Mouse (Mus musculus) forebrain, embryonic 15.5 days (tissue): ENCODE data around the gene 1700016K19Rik. TPM values are rescaled to one million over a fixed set of nuclear protein-coding genes. Genes with fewer than 3 reads are reported as not detected.

ENCODE experiments used
- ATAC-seq: fragments of 200-750 bp; cut with Nextera tagmentation; replicated peaks from 2 replicates; pipeline ENCODE4 v1.8.0; 2017; ENCODE audit warnings: mild to moderate bottlenecking, moderate TSS enrichment, moderate library complexity
- H3K27ac ChIP-seq: fragments of 300-500 bp; sonication (generic); replicated peaks from 2 replicates; pipeline ENCODE4 v1.5.1; 2015; ENCODE audit warnings: mild to moderate bottlenecking, inconsistent platforms
- H3K27me3 ChIP-seq: fragments of 300-500 bp; sonication (generic); 2 replicates; pipeline ENCODE4 v1.6.1; 2015; ENCODE audit warnings: inconsistent platforms
- H3K36me3 ChIP-seq: fragments of 300-500 bp; sonication (generic); 2 replicates; pipeline ENCODE4 v1.6.1; 2015; ENCODE audit warnings: mild to moderate bottlenecking, inconsistent platforms
- H3K4me1 ChIP-seq: fragments of 300-500 bp; sonication (generic); 2 replicates; pipeline ENCODE4 v1.6.1; 2015; ENCODE audit warnings: inconsistent platforms
- H3K4me2 ChIP-seq: fragments of 300-500 bp; sonication (generic); replicated peaks from 2 replicates; pipeline ENCODE4 v1.6.1; 2015; ENCODE audit warnings: mild to moderate bottlenecking, inconsistent platforms
- H3K4me3 ChIP-seq: fragments of 300-500 bp; sonication (generic); 2 replicates; pipeline ENCODE4 v1.5.1; 2015; ENCODE audit warnings: mild to moderate bottlenecking, inconsistent platforms
- H3K9ac ChIP-seq: fragments of 300-500 bp; sonication (generic); replicated peaks from 2 replicates; pipeline ENCODE4 v1.6.1; 2015; ENCODE audit warnings: mild to moderate bottlenecking, inconsistent platforms
- H3K9me3 ChIP-seq: fragments of 300-500 bp; sonication (generic); 2 replicates; pipeline ENCODE4 v1.6.1; 2016; ENCODE audit warnings: inconsistent platforms
- WGBS: fragments of 180-500 bp; shearing (Covaris S2); methylation state at CpG from one replicate; pipeline ENCODE4 v1.1.7; 2015; ENCODE audit warnings: mixed read lengths; 5-methylcytosine and 5-hydroxymethylcytosine counted together
- polyA plus RNA-seq: library from polyadenylated mRNA; unstranded; fragments of >200 nt; fragmentation: Nextera tagmentation; extraction: Ambion mirVana; gene quantifications from 2 replicates; pipeline ENCODE4 v1.2.1, GENCODE M21; 2015

The 1700016K19Rik gene
- polyA plus RNA-seq, 1 experiment from 2014 or later = 4.1 TPM

- H3K4me3 ChIP-seq = no peak overlapping the region
- no peaks in the 10 kb centered on the region for H3K9me3 ChIP-seq
- peaks cover 5% of the 10 kb centered on the region; the same call in 1 of the 2 replicates for H3K36me3 ChIP-seq
- no peak for ATAC-seq
- H3K4me1 ChIP-seq = 0 out of 2 replicates have a peak, but pooled peaks cover 5% of the 10 kb centered on the region
- H3K9ac ChIP-seq = no peak overlapping the region
- H3K27me3 ChIP-seq = no peaks in the 10 kb centered on the region
- no peak overlapping the region for H3K27ac ChIP-seq
- no peak overlapping the region for H3K4me2 ChIP-seq
- WGBS = 89% methylated on average over 8 of the region's 8 CpGs
Measured at GRCm38 (mm10) chr11:76040106-76040505, 40.4 kb downstream of the 1700016K19Rik start.

GRCm38 (mm10) chr11:76040761-76041376 lies 41.2 kb downstream of the 1700016K19Rik start:
- H3K4me1 ChIP-seq = 0 out of 2 replicates have a peak, but pooled peaks cover 5% of the 10 kb centered on the region
- no peaks in the 10 kb centered on the region for H3K9me3 ChIP-seq
- H3K9ac ChIP-seq = no peak overlapping the region
- H3K27me3 ChIP-seq = no peaks in the 10 kb centered on the region
- ATAC-seq = no peak
- 62% methylated on average over 4 of the region's 4 CpGs for WGBS
- no peak overlapping the region for H3K4me3 ChIP-seq
- no peak overlapping the region for H3K27ac ChIP-seq
- no peak overlapping the region for H3K4me2 ChIP-seq
- peaks cover 12% of the 10 kb centered on the region; the same call in 1 of the 2 replicates for H3K36me3 ChIP-seq

GRCm38 (mm10) chr11:76042041-76042638 lies 42.4 kb downstream of the 1700016K19Rik start:
- Histone ChIP-seq H3K27ac (no peak overlapping the region), H3K4me1 (0 out of 2 replicates have a peak, but pooled peaks cover 5% of the 10 kb centered on the region), H3K4me2 (no peak overlapping the region), H3K4me3 (no peak overlapping the region), H3K9ac (no peak overlapping the region), H3K27me3 (no peaks in the 10 kb centered on the region), H3K36me3 (peaks cover 23% of the 10 kb centered on the region; the same call in 1 of the 2 replicates), H3K9me3 (no peaks in the 10 kb centered on the region)
- 69% methylated on average over 10 of the region's 10 CpGs for WGBS
- no peak for ATAC-seq

GRCm38 (mm10) chr11:76042882-76043281 lies 43.2 kb downstream of the 1700016K19Rik start:
- WGBS = 46% methylated on average over 5 of the region's 5 CpGs
- ATAC-seq = no peak
- H3K4me3 ChIP-seq = no peak overlapping the region

GRCm38 (mm10) chr11:76044468-76044867 lies 44.8 kb downstream of the 1700016K19Rik start:
- no peak overlapping the region for H3K27ac ChIP-seq
- peaks cover 27% of the 10 kb centered on the region; the same call in 1 of the 2 replicates for H3K36me3 ChIP-seq
- H3K9me3 ChIP-seq = no peaks in the 10 kb centered on the region
- ATAC-seq = no peak
- 0 out of 2 replicates have a peak, but pooled peaks cover 5% of the 10 kb centered on the region for H3K4me1 ChIP-seq
- H3K4me3 ChIP-seq = no peak overlapping the region
- H3K4me2 ChIP-seq = no peak overlapping the region
- no peaks in the 10 kb centered on the region for H3K27me3 ChIP-seq
- 81% methylated on average over 6 of the region's 6 CpGs for WGBS
- no peak overlapping the region for H3K9ac ChIP-seq

More at GRCm38 (mm10) chr11:76042882-76043281, 43.2 kb downstream of the 1700016K19Rik start:
- Histone ChIP-seq H3K9me3 (no peaks in the 10 kb centered on the region), H3K9ac (no peak overlapping the region), H3K27ac (no peak overlapping the region), H3K27me3 (no peaks in the 10 kb centered on the region), H3K36me3 (peaks cover 27% of the 10 kb centered on the region; the same call in 1 of the 2 replicates), H3K4me1 (0 out of 2 replicates have a peak, but pooled peaks cover 5% of the 10 kb centered on the region), H3K4me2 (no peak overlapping the region)

GRCm38 (mm10) chr11:76045367-76045766 lies 45.7 kb downstream of the 1700016K19Rik start:
- Histone ChIP-seq H3K9me3 (no peaks in the 10 kb centered on the region), H3K27ac (no peak overlapping the region), H3K36me3 (peaks cover 27% of the 10 kb centered on the region; the same call in 1 of the 2 replicates), H3K27me3 (no peaks in the 10 kb centered on the region), H3K4me1 (0 out of 2 replicates have a peak, but pooled peaks cover 5% of the 10 kb centered on the region), H3K9ac (no peak overlapping the region), H3K4me3 (no peak overlapping the region), H3K4me2 (no peak overlapping the region)
- 83% methylated on average over 6 of the region's 6 CpGs for WGBS
- ATAC-seq = no peak

GRCm38 (mm10) chr11:76050509-76050908 lies 50.8 kb downstream of the 1700016K19Rik start:
- Histone ChIP-seq H3K4me1 (no peaks in the 10 kb centered on the region), H3K27me3 (no peaks in the 10 kb centered on the region), H3K9me3 (no peaks in the 10 kb centered on the region), H3K9ac (no peak overlapping the region), H3K36me3 (peaks cover 18% of the 10 kb centered on the region; the same call in 1 of the 2 replicates), H3K27ac (no peak overlapping the region), H3K4me3 (no peak overlapping the region), H3K4me2 (no peak overlapping the region)
- ATAC-seq = no peak
- WGBS = 32% methylated on average over 3 of the region's 3 CpGs

GRCm38 (mm10) chr11:76050967-76051512 lies 51.3 kb downstream of the 1700016K19Rik start:
- no peaks in the 10 kb centered on the region for H3K27me3 ChIP-seq
- H3K4me2 ChIP-seq = no peak overlapping the region
- H3K36me3 ChIP-seq = peaks cover 13% of the 10 kb centered on the region; the same call in 1 of the 2 replicates
- no peak overlapping the region for H3K4me3 ChIP-seq
- no peaks in the 10 kb centered on the region for H3K4me1 ChIP-seq
- no peak overlapping the region for H3K9ac ChIP-seq
- no peak for ATAC-seq
- no peak overlapping the region for H3K27ac ChIP-seq
- 32% methylated on average over 5 of the region's 5 CpGs for WGBS
- no peaks in the 10 kb centered on the region for H3K9me3 ChIP-seq

GRCm38 (mm10) chr11:76052496-76052895 lies 52.8 kb downstream of the 1700016K19Rik start:
- Histone ChIP-seq H3K27me3 (no peaks in the 10 kb centered on the region), H3K36me3 (0 out of 2 replicates have a peak, but pooled peaks cover under 1% of the 10 kb centered on the region), H3K4me3 (no peak overlapping the region), H3K27ac (no peak overlapping the region), H3K9me3 (no peaks in the 10 kb centered on the region), H3K4me2 (no peak overlapping the region), H3K9ac (no peak overlapping the region), H3K4me1 (no peaks in the 10 kb centered on the region)
- ATAC-seq = no peak
- 92% methylated on average over 5 of the region's 5 CpGs for WGBS

Other genes with a start within 250 kb of the 1700016K19Rik start
- gene Doc2b, start 203.9 kb upstream of the 1700016K19Rik start, polyA plus RNA-seq = 2.0 and 2.1 TPM in 2 replicates
- 1.1 and 1.5 TPM in 2 replicates for gene Rph3al, start 61.5 kb upstream of the 1700016K19Rik start, polyA plus RNA-seq
- 5.9 and 6.1 TPM in 2 replicates for gene Rflnb, start 27.9 kb downstream of the 1700016K19Rik start, polyA plus RNA-seq
- 66.6 and 67.6 TPM in 2 replicates for gene Vps53, start 179.7 kb downstream of the 1700016K19Rik start, polyA plus RNA-seq
- 20.2 TPM in 2 replicates for gene Fam57a, start 179.8 kb downstream of the 1700016K19Rik start, polyA plus RNA-seq
- gene Dbil5, start 217.7 kb downstream of the 1700016K19Rik start, polyA plus RNA-seq = not detected in 2 replicates
- 18.1 and 18.7 TPM in 2 replicates for gene Gemin4, start 217.8 kb downstream of the 1700016K19Rik start, polyA plus RNA-seq
- 20.2 and 22.2 TPM in 2 replicates for gene Mrm3, start 243.8 kb downstream of the 1700016K19Rik start, polyA plus RNA-seq
- 118 and 120 TPM in 2 replicates for gene Glod4, start 243.8 kb downstream of the 1700016K19Rik start, polyA plus RNA-seq